Mouse (Mus musculus) heart, adult 2 months (tissue): ENCODE measurements around the gene Clstn2.

Experiments used
- CTCF ChIP-seq: fragments of 200-600 bp; IDR thresholded peaks from 2 replicates; pipeline ENCODE4 v1.8.1; 2022; ENCODE audit warnings: antibody characterized with exemption, mild to moderate bottlenecking, moderate library complexity
- POLR2A ChIP-seq: fragments of 200-500 bp; IDR thresholded peaks from 2 replicates; pipeline ENCODE4 v1.6.1; 2011; ENCODE audit warnings: mild to moderate bottlenecking, low read depth, low read length, control low read depth; ENCODE audit not compliant: insufficient read depth

DNA sequence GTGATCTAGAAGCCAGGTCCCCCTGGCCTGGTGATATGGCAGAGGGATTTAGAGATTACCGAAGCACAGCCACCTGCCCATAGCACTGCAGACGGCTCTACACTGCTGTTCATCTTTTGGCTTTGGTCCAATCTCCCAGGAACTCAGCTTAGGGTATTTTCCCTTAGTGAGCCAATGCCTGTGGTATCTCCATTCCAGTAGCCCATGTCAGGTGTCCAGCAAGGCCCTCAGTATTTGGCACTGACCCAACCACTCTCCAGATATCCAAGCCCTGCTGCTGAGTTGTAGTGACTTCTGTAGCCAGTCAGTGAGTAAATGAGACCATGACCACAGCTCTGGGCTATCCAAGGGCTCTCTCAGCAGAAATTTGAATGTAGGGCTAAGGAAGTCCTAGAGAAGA, 330.0 kb downstream of the Clstn2 start:
- no peak for TF ChIP-seq POLR2A
- no peak for TF ChIP-seq CTCF
